Mouse (Mus musculus) thymus, adult 2 months (tissue): ENCODE results near the gene Gm14295. TPM values are rescaled to one million over a fixed set of nuclear protein-coding genes. Genes with fewer than 3 reads are reported as not detected.
A peak's percentile ranks its signal among the peaks of the same experiment; 100 is the strongest.
"Not testable (repeated sequence)": the region's sequence is repeated elsewhere in the genome, so short reads cannot be mapped to it uniquely, and the experiment has no call there.

ENCODE experiments used
- DNase-seq: peaks from one replicate; pipeline ENCODE4 v3.0.0; 2021
- H3K27ac ChIP-seq: fragments of 200-500 bp; 2 replicates; pipeline ENCODE4 v1.5.1; 2012; ENCODE audit warnings: low read length, control low read depth; ENCODE audit not compliant: control insufficient read depth, insufficient read depth
- H3K27me3 ChIP-seq: fragments of 200-500 bp; 2 replicates; pipeline ENCODE4 v1.6.1; 2012; ENCODE audit warnings: mild to moderate bottlenecking, low read length, moderate library complexity, mixed read lengths; ENCODE audit not compliant: control insufficient read depth, insufficient read depth
- H3K36me3 ChIP-seq: fragments of 200-500 bp; 2 replicates; pipeline ENCODE4 v1.6.1; 2012; ENCODE audit warnings: mild to moderate bottlenecking, low read length, moderate library complexity; ENCODE audit not compliant: control insufficient read depth, insufficient read depth
- H3K4me1 ChIP-seq: fragments of 200-500 bp; replicated peaks from 2 replicates; pipeline ENCODE4 v1.6.1; 2012; ENCODE audit warnings: low read length; ENCODE audit not compliant: control insufficient read depth, insufficient read depth
- H3K4me3 ChIP-seq: fragments of 200-500 bp; 2 replicates; pipeline ENCODE4 v1.5.1; 2012; ENCODE audit warnings: mild to moderate bottlenecking, low read length, control low read depth, moderate library complexity; ENCODE audit not compliant: control insufficient read depth, insufficient read depth
- WGBS: fragments of 180-500 bp; shearing (Covaris S2); methylation state at CpG from one replicate; pipeline ENCODE4 v1.1.7; 2018; 5-methylcytosine and 5-hydroxymethylcytosine counted together
- polyA plus RNA-seq: library from polyadenylated mRNA; depleted of rRNA; stranded (reverse); fragments of >200 nt; gene quantifications from 2 replicates; pipeline ENCODE4 v1.2.3, GENCODE M21; 2012; rRNA removed

Gm14295 gene
- polyA plus RNA-seq: 2.0 and 2.1 TPM in 2 replicates

DNA sequence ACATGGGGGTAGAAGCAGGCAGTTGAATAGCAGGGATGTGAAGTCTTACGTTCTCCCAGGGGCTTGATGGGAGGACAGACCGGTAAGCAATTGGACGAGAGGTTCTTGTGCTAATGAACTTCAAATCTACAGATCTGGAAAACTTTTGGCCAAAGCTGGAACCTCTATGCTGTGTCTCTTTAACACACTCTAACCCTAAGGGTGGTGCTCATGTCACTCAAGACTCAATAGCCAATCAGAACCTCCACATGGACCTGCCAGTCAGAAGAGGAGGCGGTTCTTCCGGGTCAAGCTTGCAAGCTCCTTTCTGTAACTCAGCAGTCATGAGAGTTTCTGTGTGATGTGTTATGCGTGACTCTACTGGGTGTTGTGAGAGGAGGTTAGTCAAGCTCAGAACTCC is at the start of gene Gm14295:
Gene Gm14295, plus strand, starts transcription at position 301 of the 400 bp plus-strand sequence.
- not testable (repeated sequence) for H3K4me1 ChIP-seq, H3K27ac ChIP-seq, H3K36me3 ChIP-seq, H3K27me3 ChIP-seq, DNase-seq
- no CpG with 5 or more reads among the region's 6 CpGs for WGBS
- peak within 1 kb of the TSS; percentile 66 for H3K4me3 ChIP-seq

GRCm38 (mm10) chr2:176798785-176799184 is 373 bp downstream of the Gm14295 start:
- not testable (repeated sequence) for H3K4me1 ChIP-seq, H3K27me3 ChIP-seq, H3K36me3 ChIP-seq, H3K27ac ChIP-seq, DNase-seq
- H3K4me3 ChIP-seq: peak overlapping the region; percentile 66
- 19% methylated on average over 15 of the region's 15 CpGs for WGBS

- 95% methylated on average over 1 of the region's 3 CpGs for WGBS
- not testable (repeated sequence) for H3K4me1 ChIP-seq
Measured at GRCm38 (mm10) chr2:176830840-176831239, 32.4 kb downstream of the Gm14295 start, which contains the start of gene Gm14408. Gene Gm14408 (plus strand): TSS chr2:176831140.

More at GRCm38 (mm10) chr2:176830840-176831239, 32.4 kb downstream of the Gm14295 start, which contains the start of gene Gm14408:
- DNase-seq, H3K4me3 ChIP-seq, H3K27ac ChIP-seq, H3K36me3 ChIP-seq, H3K27me3 ChIP-seq: not testable (repeated sequence)

Other genes with a start within 250 kb of the Gm14295 start
- gene Gm14308, start 162.3 kb upstream of the Gm14295 start, polyA plus RNA-seq: 1.5 and 5.0 TPM in 2 replicates
- 2.5 and 2.8 TPM in 2 replicates for gene Zfp973, start 128.1 kb upstream of the Gm14295 start, polyA plus RNA-seq
- 3.4 and 4.9 TPM in 2 replicates for gene Gm14305, start 90.3 kb upstream of the Gm14295 start, polyA plus RNA-seq
- not detected in 2 replicates for gene Gm14408, start 32.5 kb downstream of the Gm14295 start, polyA plus RNA-seq
- gene Gm14296, start 129.2 kb downstream of the Gm14295 start, polyA plus RNA-seq: 1.2 and 1.6 TPM in 2 replicates
- gene Gm14419, start 202.3 kb downstream of the Gm14295 start, polyA plus RNA-seq: 0.74 and 1.1 TPM in 2 replicates